Mouse (Mus musculus) right cerebral cortex, postnatal 25 days (tissue): Measurements from ENCODE around the gene Cd300lf.

Experiments
- DNase-seq: peaks from one replicate; pipeline ENCODE4 v3.0.0; 2022

Cd300lf gene

DNA sequence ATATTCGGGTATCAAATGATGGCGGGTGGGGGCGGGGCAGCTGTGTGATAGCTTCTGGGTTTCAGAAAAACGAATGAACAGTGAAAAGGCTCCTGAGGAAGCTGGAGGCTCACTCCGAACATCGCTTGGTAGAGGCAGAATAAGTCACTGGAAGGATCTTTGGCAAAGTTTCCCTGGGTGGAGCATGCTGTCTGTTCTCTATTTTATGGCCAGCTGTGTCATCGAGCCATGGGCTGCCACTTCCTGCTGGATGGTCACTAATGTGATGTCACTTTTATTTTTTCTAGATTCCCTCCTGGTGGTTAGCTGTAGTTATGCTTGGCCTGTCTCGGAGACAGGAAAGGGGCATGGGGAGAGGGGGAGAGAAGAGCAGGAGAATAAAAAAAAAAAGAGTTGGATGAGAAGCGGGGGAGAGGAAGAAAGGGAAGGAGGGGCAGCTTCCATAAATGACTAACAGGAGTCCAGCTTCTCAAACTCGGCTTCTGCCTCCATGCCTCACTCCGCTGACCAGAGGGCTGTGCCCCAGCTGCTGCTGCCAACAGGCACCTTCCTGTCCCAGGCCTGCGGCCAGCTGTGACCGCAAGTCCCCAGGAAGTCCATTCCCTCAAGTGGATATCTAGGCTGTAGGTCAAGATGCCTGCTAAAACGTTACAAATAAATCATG is 62.0 kb downstream of the Cd300lf start:
- no peak for DNase-seq

DNA sequence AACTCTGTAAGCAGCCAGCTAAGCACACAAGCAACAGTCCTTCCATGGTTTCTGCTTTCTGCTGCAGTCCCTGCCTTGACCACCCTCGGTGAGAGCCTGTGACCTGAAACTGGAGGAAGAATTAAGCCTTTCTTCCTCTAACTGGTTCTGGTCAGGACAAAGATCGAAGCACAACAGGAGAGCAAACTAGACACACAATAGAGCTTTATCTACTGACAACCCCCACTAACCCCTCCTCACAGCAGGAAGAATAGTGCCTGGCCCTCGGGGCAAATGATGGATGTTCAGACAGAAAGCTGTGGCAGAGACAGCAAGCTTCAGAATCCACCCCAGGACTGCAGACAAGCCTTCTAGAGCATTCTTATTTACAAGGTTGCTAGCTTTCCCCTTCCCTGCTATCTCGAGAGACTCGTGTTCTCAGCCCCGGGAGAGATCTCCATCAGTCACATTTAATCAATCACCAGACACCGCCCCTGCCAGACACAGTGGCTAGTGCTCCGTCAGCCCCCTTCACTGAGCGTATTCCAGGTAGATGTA is 62.7 kb downstream of the Cd300lf start:
- DNase-seq, result no peak

DNA sequence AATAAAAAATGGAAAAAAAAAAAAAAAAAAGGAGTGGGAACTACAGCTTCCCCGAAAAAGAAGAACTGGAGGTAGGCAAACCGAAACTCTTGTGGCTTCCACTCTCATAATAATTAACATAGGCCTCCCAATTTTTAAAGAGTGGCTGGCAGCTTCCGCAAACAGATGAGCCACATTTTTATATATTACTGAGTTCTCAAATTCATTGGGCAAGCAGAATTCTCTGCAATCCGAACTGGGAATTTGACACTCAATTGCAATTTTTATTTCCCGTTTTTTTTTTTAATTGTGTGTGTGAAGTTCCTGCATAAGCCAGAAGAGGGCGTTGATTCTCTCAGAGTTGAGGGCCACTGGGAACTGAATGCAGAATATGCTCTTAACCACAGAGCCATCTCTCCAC is 67.0 kb downstream of the Cd300lf start:
- DNase-seq, result no peak
